Mouse (Mus musculus) ES-Bruce4 (cell line): ENCODE measurements around the gene Slc11a1.
"Not testable (repeated sequence)": the region's sequence is repeated elsewhere in the genome, so short reads cannot be mapped to it uniquely, and the experiment has no call there.

Experiments
- CTCF ChIP-seq: IDR thresholded peaks from one replicate; pipeline ENCODE4 v1.8.1; 2011; ENCODE audit warnings: low read depth, low read length
- POLR2A ChIP-seq: IDR thresholded peaks from one replicate; pipeline ENCODE4 v1.8.1; 2011; ENCODE audit warnings: low read length; ENCODE audit not compliant: insufficient read depth

DNA sequence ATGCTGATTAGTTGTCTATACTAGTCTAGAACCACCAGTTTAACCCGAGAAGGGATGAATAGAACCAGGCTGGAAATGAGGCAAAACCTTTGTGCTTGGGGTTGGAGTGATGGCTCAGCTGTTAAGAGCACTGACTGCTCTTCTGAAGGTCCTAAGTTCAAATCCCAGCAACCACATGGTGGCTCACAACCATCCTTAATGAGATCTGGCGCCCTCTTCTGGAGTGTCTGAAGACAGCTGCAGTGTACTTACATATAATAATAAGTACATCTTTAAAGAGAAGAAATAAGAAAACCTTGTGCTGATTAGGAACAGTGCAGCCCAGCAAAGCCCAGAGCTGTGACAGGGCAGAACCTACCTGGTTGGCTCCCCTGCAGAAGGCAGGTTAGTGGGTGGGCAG, 48.1 kb upstream of the Slc11a1 start:
- peak; percentile 17 for TF ChIP-seq CTCF
- TF ChIP-seq POLR2A: not testable (repeated sequence)
